Mouse (Mus musculus) kidney, adult 2 months (tissue): ENCODE measurements at regions not wholly inside any gene's neighbourhood (a gene's known extent, or its start where the extent isn't known, plus 50 kb on each side); places are given as distances from the start of the nearest gene placed in this dataset.

ENCODE experiments used
- DNase-seq: peaks from one replicate; pipeline ENCODE4 v3.0.0; 2021
- H3K27ac ChIP-seq: fragments of 200-500 bp; 2 replicates; pipeline ENCODE4 v1.5.1; 2012; ENCODE audit warnings: low read depth, low read length, control low read depth, inconsistent platforms; ENCODE audit not compliant: insufficient read depth
- H3K27me3 ChIP-seq: fragments of 200-500 bp; replicated peaks from 2 replicates; pipeline ENCODE4 v1.6.1; 2012; ENCODE audit warnings: mild to moderate bottlenecking, moderate library complexity, low read length, inconsistent platforms; ENCODE audit not compliant: control insufficient read depth, insufficient read depth
- H3K36me3 ChIP-seq: fragments of 200-500 bp; 2 replicates; pipeline ENCODE4 v1.6.1; 2012; ENCODE audit warnings: mild to moderate bottlenecking, moderate library complexity, low read length, inconsistent platforms; ENCODE audit not compliant: control insufficient read depth, insufficient read depth
- H3K4me1 ChIP-seq: fragments of 200-500 bp; 2 replicates; pipeline ENCODE4 v1.6.1; 2011; ENCODE audit warnings: low read length; ENCODE audit not compliant: control insufficient read depth, insufficient read depth
- H3K4me3 ChIP-seq: fragments of 200-500 bp; 2 replicates; pipeline ENCODE4 v1.5.1; 2011; ENCODE audit warnings: mild to moderate bottlenecking, low read depth, low read length, control low read depth; ENCODE audit not compliant: insufficient read depth
- CTCF ChIP-seq: fragments of 200-500 bp; conservative IDR thresholded peaks from 2 replicates; pipeline ENCODE4 v1.5.1; 2011; ENCODE audit warnings: low read depth, mild to moderate bottlenecking, control low read depth, low read length, moderate library complexity, mixed read lengths; ENCODE audit not compliant: insufficient read depth, insufficient read length
- POLR2A ChIP-seq: fragments of 200-500 bp; IDR thresholded peaks from one replicate; pipeline ENCODE4 v1.6.1; 2011; ENCODE audit warnings: low read depth, low read length, control low read depth
- WGBS: fragments of 180-500 bp; shearing (Covaris S2); methylation state at CpG from one replicate; pipeline ENCODE4 v1.1.7; 2018; 5-methylcytosine and 5-hydroxymethylcytosine counted together

- Histone ChIP-seq H3K27ac (no peak overlapping the region), H3K36me3 (no peaks in the 10 kb centered on the region), H3K4me3 (no peak overlapping the region), H3K4me1 (peaks cover 12% of the 10 kb centered on the region; the same call in 1 of the 2 replicates), H3K27me3 (no peaks in the 10 kb centered on the region)
- TF ChIP-seq POLR2A (no peak), CTCF (no peak)
- 85% methylated on average over 10 of the region's 10 CpGs for WGBS
- no peak for DNase-seq
These were observed 228.8 kb upstream of the Klf3 start for GRCm38 (mm10) chr5:64574386-64574785.

GRCm38 (mm10) chr5:64575896-64576295 is 227.3 kb upstream of the Klf3 start:
- TF ChIP-seq POLR2A (no peak), CTCF (no peak)
- H3K27ac ChIP-seq = no peak overlapping the region
- WGBS = 77% methylated on average over 6 of the region's 6 CpGs
- H3K27me3 ChIP-seq = no peaks in the 10 kb centered on the region
- no peaks in the 10 kb centered on the region for H3K36me3 ChIP-seq
- H3K4me3 ChIP-seq = no peak overlapping the region
- no peak for DNase-seq
- peaks cover 19% of the 10 kb centered on the region; the same call in 1 of the 2 replicates for H3K4me1 ChIP-seq

DNA sequence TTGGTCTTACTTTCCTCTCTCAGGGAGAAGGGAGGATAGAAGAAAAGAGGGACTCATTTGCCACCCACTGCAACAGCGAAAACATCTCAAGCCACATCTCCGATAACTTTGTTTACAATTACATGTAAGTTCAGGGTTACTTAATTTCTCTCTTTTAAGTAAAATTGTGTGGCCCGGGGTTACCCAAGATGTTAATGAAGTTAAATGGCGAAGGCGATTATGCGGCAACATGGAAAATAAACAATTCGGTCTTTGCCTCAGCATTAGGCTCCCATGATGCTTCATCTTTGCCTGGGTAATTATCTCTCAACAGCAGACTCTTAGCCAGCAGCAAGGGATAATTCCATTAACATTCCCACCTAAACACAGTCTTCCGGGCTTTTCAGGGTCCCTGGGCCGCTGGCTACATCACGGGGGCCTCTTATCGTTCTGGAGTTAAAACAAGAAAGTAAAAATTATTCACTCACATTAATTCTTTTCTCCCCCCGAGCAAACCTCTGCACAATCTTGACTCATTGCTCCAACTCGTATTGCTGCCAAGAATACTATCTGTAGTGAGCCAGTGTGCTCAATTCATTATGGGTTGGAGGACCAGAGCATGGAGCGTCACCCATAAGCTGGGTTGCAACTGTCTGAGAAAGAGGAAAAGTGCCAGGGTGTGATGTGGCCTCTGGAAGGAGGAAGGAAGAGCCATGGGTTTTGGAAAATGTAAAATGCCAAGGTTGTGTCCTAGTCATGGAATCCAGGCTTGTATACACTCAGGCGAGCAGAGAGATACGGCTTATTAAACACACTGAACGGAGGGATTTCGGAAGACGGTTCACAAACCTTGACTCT is 226.5 kb upstream of the Klf3 start:
- TF ChIP-seq CTCF = no peak
- no peak for TF ChIP-seq POLR2A
- peaks cover 19% of the 10 kb centered on the region; the same call in 1 of the 2 replicates for H3K4me1 ChIP-seq
- H3K4me3 ChIP-seq = no peak overlapping the region
- no peaks in the 10 kb centered on the region for H3K36me3 ChIP-seq
- WGBS = 80% methylated on average over 19 of the region's 19 CpGs
- H3K27me3 ChIP-seq = no peaks in the 10 kb centered on the region
- no peak overlapping the region for H3K27ac ChIP-seq
- DNase-seq = no peak

DNA sequence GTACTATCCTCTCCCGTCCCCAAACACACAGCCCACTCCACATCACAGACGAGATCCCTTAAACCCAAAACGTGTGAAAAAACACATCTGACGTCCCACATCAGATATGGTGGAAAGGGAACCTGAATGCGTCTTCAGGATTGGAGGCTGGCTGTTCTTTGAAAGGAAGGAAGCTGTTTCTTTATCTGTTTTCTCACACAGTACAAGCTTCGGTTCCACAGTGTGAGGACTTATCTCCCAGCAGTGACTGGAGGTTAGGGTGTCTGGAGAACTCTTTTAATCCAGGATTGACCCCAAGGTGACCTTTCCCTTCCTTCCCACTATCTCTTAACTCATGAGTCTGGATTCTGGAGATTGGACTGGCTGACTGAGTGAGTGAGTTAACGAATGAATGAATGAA is 225.8 kb upstream of the Klf3 start:
- no peaks in the 10 kb centered on the region for H3K27me3 ChIP-seq
- no peak for DNase-seq

GRCm38 (mm10) chr5:64578536-64578935 is 224.7 kb upstream of the Klf3 start:
- H3K27me3 ChIP-seq = no peaks in the 10 kb centered on the region
- H3K27ac ChIP-seq = peak overlapping the region; percentile 54
- 91% methylated on average over 6 of the region's 6 CpGs for WGBS
- H3K4me3 ChIP-seq = no peak overlapping the region
- no peaks in the 10 kb centered on the region for H3K36me3 ChIP-seq
- no peak for DNase-seq
- no peak for TF ChIP-seq POLR2A
- no peak for TF ChIP-seq CTCF
- peaks cover 19% of the 10 kb centered on the region; the same call in 1 of the 2 replicates for H3K4me1 ChIP-seq

More for the DNA sequence above, 225.8 kb upstream of the Klf3 start:
- Histone ChIP-seq H3K27ac (no peak overlapping the region), H3K4me1 (peaks cover 19% of the 10 kb centered on the region; the same call in 1 of the 2 replicates), H3K36me3 (no peaks in the 10 kb centered on the region), H3K4me3 (no peak overlapping the region)
- TF ChIP-seq POLR2A = no peak
- TF ChIP-seq CTCF = no peak
- 88% methylated on average over 7 of the region's 7 CpGs for WGBS

DNA sequence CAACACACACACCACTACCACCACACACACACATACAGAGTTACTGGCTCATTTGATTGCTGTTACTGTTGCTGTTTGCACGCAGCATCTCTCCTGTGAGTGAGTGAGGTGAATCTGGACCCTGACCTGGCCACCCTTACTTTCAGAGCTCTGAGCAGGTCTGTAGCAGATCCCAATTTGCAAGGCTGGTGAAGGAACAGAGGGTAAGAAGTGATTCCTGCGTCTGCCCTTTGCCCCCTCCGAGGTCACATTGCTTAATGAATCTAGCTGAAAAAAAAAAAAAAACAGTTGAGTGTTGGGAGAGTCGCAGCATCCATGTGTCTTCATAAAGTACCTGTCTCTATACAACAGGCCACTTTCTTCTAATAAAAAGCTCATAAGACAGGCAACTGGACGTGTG is 224.1 kb upstream of the Klf3 start:
- peaks cover 19% of the 10 kb centered on the region; the same call in 1 of the 2 replicates for H3K4me1 ChIP-seq
- no peaks in the 10 kb centered on the region for H3K27me3 ChIP-seq
- 29% methylated on average over 5 of the region's 5 CpGs for WGBS
- H3K36me3 ChIP-seq = no peaks in the 10 kb centered on the region
- no peak overlapping the region for H3K4me3 ChIP-seq
- peak; percentile 88 for DNase-seq
- peak overlapping the region; percentile 54 for H3K27ac ChIP-seq
- no peak for TF ChIP-seq CTCF
- no peak for TF ChIP-seq POLR2A
